Mouse (Mus musculus): ENCODE results near the gene Poldip2.

- no peak for TF ChIP-seq CTCF (conservative IDR thresholded peaks at IDR 0.05 in 1 of 2, IDR thresholded peaks at IDR 0.05 in 1 of 2; ENCODE audit: low read depth in 2 of 2, low read length in 2 of 2)
- no peak for TF ChIP-seq POLR2AphosphoS2 (IDR thresholded peaks at IDR 0.05; ENCODE audit: low read depth, low read length)
- TF ChIP-seq POLR2A (IDR thresholded peaks at IDR 0.05; ENCODE audit: low read depth, low read length): no peak
- no peak for TF ChIP-seq MAZ (IDR thresholded peaks at IDR 0.05; ENCODE audit: low read depth, low read length)
- no peak for TF ChIP-seq MAFK (IDR thresholded peaks at IDR 0.05; ENCODE audit: insufficient replicate concordance, low read length)
- no peak for TF ChIP-seq USF2 (conservative IDR thresholded peaks at IDR 0.05; ENCODE audit: low read depth, low read length)
- no peak for TF ChIP-seq RAD21 (IDR thresholded peaks at IDR 0.05; ENCODE audit: low read depth, low read length)
Measured at GRCm38 (mm10) chr11:78471326-78472103, 40.5 kb upstream of the Poldip2 start.
